In genomic region chr3:104390072-104390471, GRCm38 (mm10) we compare ENCODE assay signal across 13 mouse cellular contexts.
DNase-seq lines count a peak whose midpoint lies in the region; ATAC-seq and TF ChIP-seq lines count a peak whose summit lies in the region.
"Had no signal": no experiment of that assay in that cellular context is flagged by ENCODE, and none has a peak within 500 bp of the region (broad histone marks: within the 10 kb centered on the region; RNA-seq: fewer than 3 reads in every experiment).

No protein-coding gene starts in this region.

- H3K9ac ChIP-seq in heart, embryonic 12.5 days, result no peak overlapping the region
- H3K9ac ChIP-seq in midbrain, embryonic 14.5 days (replicated peaks; ENCODE audit: low read length), result no peak overlapping the region
- no peak overlapping the region for H3K9ac ChIP-seq in midbrain, embryonic 11.5 days (ENCODE audit: low read length)
- 0 out of 2 replicates have a peak overlapping the region, but pooled peaks have one; percentile 17 for H3K9ac ChIP-seq in hindbrain, postnatal 0 days (replicated peaks; ENCODE audit: low read length)
- H3K9ac ChIP-seq: limb, embryonic 13.5 days had no signal

- H3K9me3 ChIP-seq in heart, embryonic 12.5 days (replicated peaks), result no peaks in the 10 kb centered on the region; the same call in 1 of the 2 replicates
- H3K9me3 ChIP-seq in midbrain, embryonic 14.5 days (ENCODE audit: control insufficient read depth, low read length), result no peaks in the 10 kb centered on the region
- H3K9me3 ChIP-seq in midbrain, embryonic 11.5 days (ENCODE audit: control insufficient read depth, low read length), result no peaks in the 10 kb centered on the region
- H3K9me3 ChIP-seq in hindbrain, postnatal 0 days (ENCODE audit: low read length), result no peaks in the 10 kb centered on the region
- H3K9me3 ChIP-seq: limb, embryonic 13.5 days had no signal

- no peaks in the 10 kb centered on the region for H3K27me3 ChIP-seq in heart, embryonic 12.5 days (replicated peaks)
- no peaks in the 10 kb centered on the region for H3K27me3 ChIP-seq in midbrain, embryonic 14.5 days (ENCODE audit: control insufficient read depth, insufficient read depth, low read length)
- no peaks in the 10 kb centered on the region for H3K27me3 ChIP-seq in midbrain, embryonic 11.5 days (ENCODE audit: control insufficient read depth, insufficient read depth, low read length)
- no peaks in the 10 kb centered on the region for H3K27me3 ChIP-seq in hindbrain, postnatal 0 days (ENCODE audit: insufficient read depth, low read length)
- H3K27me3 ChIP-seq: limb, embryonic 13.5 days had no signal

- 72% methylated on average over 10 of the region's 10 CpGs for WGBS in heart, embryonic 12.5 days
- WGBS in midbrain, embryonic 14.5 days, result 68% methylated on average over 10 of the region's 10 CpGs
- 80% methylated on average over 10 of the region's 10 CpGs for WGBS in midbrain, embryonic 11.5 days
- WGBS in hindbrain, postnatal 0 days, result 42% methylated on average over 10 of the region's 10 CpGs

- no peak overlapping the region for H3K27ac ChIP-seq in heart, embryonic 12.5 days (ENCODE audit: poor library complexity, severe bottlenecking)
- no peak overlapping the region for H3K27ac ChIP-seq in midbrain, embryonic 14.5 days (replicated peaks; ENCODE audit: low read depth, low read length)
- no peak overlapping the region for H3K27ac ChIP-seq in midbrain, embryonic 11.5 days (ENCODE audit: low read depth, low read length)
- no peak overlapping the region for H3K27ac ChIP-seq in hindbrain, postnatal 0 days
- H3K27ac ChIP-seq: limb, embryonic 13.5 days had no signal

- no peak for TF ChIP-seq CTCF in hindbrain, postnatal 0 days (IDR thresholded peaks at IDR 0.05; ENCODE audit: low read depth)

- H3K36me3 ChIP-seq in heart, embryonic 12.5 days, result no peaks in the 10 kb centered on the region
- H3K36me3 ChIP-seq in midbrain, embryonic 14.5 days (ENCODE audit: control insufficient read depth, insufficient read depth, low read length), result no peaks in the 10 kb centered on the region
- no peaks in the 10 kb centered on the region for H3K36me3 ChIP-seq in midbrain, embryonic 11.5 days (ENCODE audit: control insufficient read depth, insufficient read depth, low read length)
- no peaks in the 10 kb centered on the region for H3K36me3 ChIP-seq in hindbrain, postnatal 0 days (ENCODE audit: insufficient read depth, low read length)
- H3K36me3 ChIP-seq: limb, embryonic 13.5 days had no signal

- no peak for ATAC-seq in heart, embryonic 12.5 days (ENCODE audit: insufficient number of reproducible peaks, low FRiP score)
- no peak for ATAC-seq in midbrain, embryonic 14.5 days (ENCODE audit: low FRiP score, low TSS enrichment)
- no peak for ATAC-seq in midbrain, embryonic 11.5 days (ENCODE audit: low FRiP score)
- ATAC-seq in hindbrain, postnatal 0 days, result peak; percentile 39; the same call in 1 of the 2 replicates
- ATAC-seq: intestine, embryonic 16.5 days had no signal

- H3K4me2 ChIP-seq in heart, embryonic 12.5 days, result no peak overlapping the region
- no peak overlapping the region for H3K4me2 ChIP-seq in midbrain, embryonic 14.5 days (ENCODE audit: low read length)
- H3K4me2 ChIP-seq in midbrain, embryonic 11.5 days, result no peak overlapping the region
- no peak overlapping the region for H3K4me2 ChIP-seq in hindbrain, postnatal 0 days (ENCODE audit: low read depth, low read length)
- H3K4me2 ChIP-seq: limb, embryonic 13.5 days had no signal

- peaks cover 18% of the 10 kb centered on the region for H3K4me1 ChIP-seq in heart, embryonic 12.5 days (replicated peaks)
- 0 out of 2 replicates have a peak, but pooled peaks cover 3% of the 10 kb centered on the region for H3K4me1 ChIP-seq in midbrain, embryonic 14.5 days (ENCODE audit: control insufficient read depth, insufficient read depth, low read length)
- no peaks in the 10 kb centered on the region for H3K4me1 ChIP-seq in midbrain, embryonic 11.5 days (ENCODE audit: control insufficient read depth, insufficient read depth, low read length)
- H3K4me1 ChIP-seq in hindbrain, postnatal 0 days (ENCODE audit: insufficient read depth, low read length), result peaks cover 4% of the 10 kb centered on the region; the same call in 1 of the 2 replicates
- H3K4me1 ChIP-seq: megakaryocyte, embryonic 14.5 days had no signal

- H3K4me3 ChIP-seq in heart, embryonic 12.5 days, result no peak overlapping the region
- no peak overlapping the region for H3K4me3 ChIP-seq in midbrain, embryonic 14.5 days (replicated peaks; ENCODE audit: low read depth, low read length)
- H3K4me3 ChIP-seq in midbrain, embryonic 11.5 days (ENCODE audit: low read depth, low read length), result no peak overlapping the region
- no peak overlapping the region for H3K4me3 ChIP-seq in hindbrain, postnatal 0 days (ENCODE audit: low read length)
- H3K4me3 ChIP-seq: limb, embryonic 13.5 days; megakaryocyte, embryonic 14.5 days had no signal

- peak; percentile 96 for DNase-seq in heart, adult 11 months
- peak; percentile 20 for DNase-seq in midbrain, embryonic 14.5 days
- no peak for DNase-seq in midbrain, embryonic 11.5 days (ENCODE audit: low spot score, missing footprints)
- peak; percentile 13 for DNase-seq in gastrocnemius, postnatal 25 days
- peak; percentile 5 for DNase-seq in hindbrain, postnatal 0 days (ENCODE audit: low spot score)
- no peak for DNase-seq in frontal cortex, postnatal 25 days (ENCODE audit: low spot score in 2 of 2)
- DNase-seq in spleen, adult 12 weeks (ENCODE audit: low spot score), result no peak
- DNase-seq: cerebellum, adult 11 months; lung, adult 2 months had no signal

Comparison
In these comparisons a context has a peak if more than half of its experiments do, and no peak if none do; other contexts are left out.
1. DNase-seq: peak in heart, adult 11 months (single experiment), midbrain, embryonic 14.5 days (single experiment), gastrocnemius, postnatal 25 days (single experiment) and hindbrain, postnatal 0 days (single experiment); none in midbrain, embryonic 11.5 days (single experiment), frontal cortex, postnatal 25 days (0 of 2) and spleen, adult 12 weeks (single experiment).